Mouse (Mus musculus) liver, embryonic 16.5 days (tissue): ENCODE data around the gene Rhbdl1. TPM values are rescaled to one million over a fixed set of nuclear protein-coding genes. Genes with fewer than 3 reads are reported as not detected.

ENCODE experiments used
- ATAC-seq: fragments of 200-750 bp; cut with Nextera tagmentation; 2 replicates; pipeline ENCODE4 v1.8.0; 2017; ENCODE audit warnings: low read depth, mild to moderate bottlenecking, moderate number of reproducible peaks, moderate library complexity
- H3K27ac ChIP-seq: fragments of 300-500 bp; sonication (generic); 2 replicates; pipeline ENCODE4 v1.5.1; 2014; ENCODE audit warnings: mild to moderate bottlenecking, low read length
- H3K27me3 ChIP-seq: fragments of 300-500 bp; sonication (generic); 2 replicates; pipeline ENCODE4 v1.6.1; 2014; ENCODE audit warnings: low read depth, low read length, mixed read lengths; ENCODE audit not compliant: control insufficient read depth, insufficient read depth
- H3K36me3 ChIP-seq: fragments of 300-500 bp; sonication (generic); 2 replicates; pipeline ENCODE4 v1.6.1; 2014; ENCODE audit warnings: mild to moderate bottlenecking; ENCODE audit not compliant: control insufficient read depth, insufficient read depth
- H3K4me1 ChIP-seq: fragments of 300-500 bp; sonication (generic); 2 replicates; pipeline ENCODE4 v1.6.1; 2014; ENCODE audit warnings: low read depth, low read length, mixed read lengths; ENCODE audit not compliant: control insufficient read depth
- H3K4me2 ChIP-seq: fragments of 300-500 bp; sonication (generic); 2 replicates; pipeline ENCODE4 v1.6.1; 2014; ENCODE audit warnings: low read depth, low read length, mixed read lengths
- H3K4me3 ChIP-seq: fragments of 300-500 bp; sonication (generic); 2 replicates; pipeline ENCODE4 v1.5.1; 2014; ENCODE audit warnings: low read depth, mild to moderate bottlenecking, low read length
- H3K9ac ChIP-seq: fragments of 300-500 bp; sonication (generic); 2 replicates; pipeline ENCODE4 v1.6.1; 2014; ENCODE audit warnings: low read depth, low read length
- H3K9me3 ChIP-seq: fragments of 300-500 bp; sonication (generic); replicated peaks from 2 replicates; pipeline ENCODE4 v1.6.1; 2016; ENCODE audit warnings: low read length; ENCODE audit not compliant: control insufficient read depth
- WGBS: fragments of 180-500 bp; shearing (Covaris S2); extraction: QIAGEN DNeasy Blood & Tissue Kit; methylation state at CpG from one replicate; pipeline ENCODE4 v1.1.7; 2014; ENCODE audit not compliant: insufficient replicate concordance; 5-methylcytosine and 5-hydroxymethylcytosine counted together
- polyA plus RNA-seq: library from polyadenylated mRNA; unstranded; fragments of >200 nt; fragmentation: Nextera tagmentation; extraction: Ambion mirVana; gene quantifications from 2 replicates; pipeline ENCODE4 v1.2.1, GENCODE M21; 2015

Gene Rhbdl1
- 0.30 and 0.45 TPM in 2 replicates for polyA plus RNA-seq

- peaks cover 48% of the 10 kb centered on the region for H3K4me1 ChIP-seq
- no peaks in the 10 kb centered on the region for H3K27me3 ChIP-seq
- peaks cover 32% of the 10 kb centered on the region for H3K36me3 ChIP-seq
- no peaks in the 10 kb centered on the region for H3K9me3 ChIP-seq
- no peak for ATAC-seq
- peak within 1 kb of the TSS; percentile 56 for H3K9ac ChIP-seq
- H3K4me2 ChIP-seq, result peak within 1 kb of the TSS; percentile 66
- 0 out of 2 replicates have a peak within 1 kb of the TSS, but pooled peaks have one; percentile 9 for H3K27ac ChIP-seq
- 3% methylated on average over 29 of the region's 29 CpGs for WGBS
- peak within 1 kb of the TSS; percentile 36 for H3K4me3 ChIP-seq
Measured at GRCm38 (mm10) chr17:25837076-25837410, at the start of gene Rhbdl1. Gene Rhbdl1 (minus strand): TSS chr17:25837295.

DNA sequence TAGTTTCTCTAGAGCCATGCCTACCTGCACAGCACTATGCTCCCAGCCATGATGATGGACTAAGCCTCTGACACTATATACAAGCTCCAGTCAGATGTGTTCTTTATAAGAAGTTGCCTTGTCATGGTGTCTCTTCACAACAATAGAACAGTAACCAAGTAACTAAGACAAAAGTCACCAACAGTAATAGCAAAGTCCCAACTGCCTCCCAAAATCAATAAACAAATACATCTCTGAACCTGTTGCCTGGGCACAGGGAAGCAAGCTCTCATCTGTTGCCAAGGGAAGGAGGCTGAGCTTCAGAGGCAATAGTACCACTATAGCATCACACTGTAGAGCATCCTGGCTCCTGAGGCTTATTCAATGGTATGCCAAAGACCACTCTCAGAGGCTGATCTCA is 49.7 kb upstream of the Rhbdl1 start:
- no peak for ATAC-seq

DNA sequence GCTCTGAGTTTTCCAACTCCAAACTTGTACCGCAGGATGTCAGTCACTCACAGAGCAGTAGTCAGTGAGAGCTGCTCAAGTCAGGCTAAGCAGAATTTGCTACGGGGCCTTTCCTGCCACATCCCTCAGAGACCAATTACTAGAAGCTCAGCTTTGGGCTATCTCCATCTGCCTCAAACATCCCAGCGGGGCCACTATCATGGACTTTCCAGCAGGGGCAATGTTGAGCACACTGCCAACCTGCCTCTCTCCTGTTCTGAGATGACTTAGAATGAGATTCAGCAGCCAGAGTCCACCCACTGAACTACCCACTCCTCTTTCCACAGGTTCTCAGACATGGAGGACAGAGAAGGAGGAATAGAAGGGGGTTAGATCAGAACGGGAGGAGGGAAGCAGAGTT is 48.5 kb upstream of the Rhbdl1 start:
- Histone ChIP-seq H3K27me3 (no peaks in the 10 kb centered on the region), H3K9me3 (no peaks in the 10 kb centered on the region), H3K4me1 (peaks cover 21% of the 10 kb centered on the region), H3K4me2 (no peak overlapping the region), H3K27ac (no peak overlapping the region), H3K36me3 (peaks cover 5% of the 10 kb centered on the region), H3K4me3 (no peak overlapping the region), H3K9ac (no peak overlapping the region)
- ATAC-seq, result no peak
- WGBS, result 58% methylated on average over 4 of the region's 4 CpGs

More for the DNA sequence above, 49.7 kb upstream of the Rhbdl1 start:
- Histone ChIP-seq H3K4me1 (peaks cover 15% of the 10 kb centered on the region), H3K27me3 (no peaks in the 10 kb centered on the region), H3K27ac (no peak overlapping the region), H3K9me3 (no peaks in the 10 kb centered on the region), H3K4me3 (no peak overlapping the region), H3K36me3 (peaks cover 5% of the 10 kb centered on the region), H3K4me2 (no peak overlapping the region), H3K9ac (no peak overlapping the region)

GRCm38 (mm10) chr17:25883824-25884223 is 46.7 kb upstream of the Rhbdl1 start:
- Histone ChIP-seq H3K9ac (no peak overlapping the region), H3K4me1 (peaks cover 26% of the 10 kb centered on the region), H3K4me2 (no peak overlapping the region), H3K4me3 (no peak overlapping the region), H3K27ac (no peak overlapping the region), H3K36me3 (peaks cover 5% of the 10 kb centered on the region), H3K9me3 (no peaks in the 10 kb centered on the region), H3K27me3 (no peaks in the 10 kb centered on the region)
- WGBS, result 86% methylated on average over 3 of the region's 3 CpGs
- ATAC-seq, result no peak

DNA sequence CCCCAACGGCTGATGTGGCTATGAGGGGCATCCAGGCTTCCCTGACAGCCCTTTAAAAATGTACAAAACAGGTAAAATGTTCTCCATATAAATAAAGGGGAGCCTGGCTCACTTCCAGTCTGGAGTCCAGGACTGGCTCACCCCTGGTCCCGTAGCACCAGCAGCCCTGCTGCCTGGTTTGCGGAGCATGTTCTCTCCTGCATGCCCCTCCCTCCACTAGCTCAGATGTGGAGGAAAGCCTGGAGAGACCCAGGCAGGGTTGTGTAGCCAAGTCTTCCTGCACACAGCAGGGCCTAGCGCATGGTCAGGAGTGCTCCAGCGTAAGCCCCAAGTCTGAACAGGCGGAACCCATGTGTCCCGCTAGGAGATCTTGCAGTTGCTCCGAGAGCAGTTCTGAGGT is 46.2 kb upstream of the Rhbdl1 start:
- no peak overlapping the region for H3K9ac ChIP-seq
- 92% methylated on average over 8 of the region's 8 CpGs for WGBS
- peaks cover 5% of the 10 kb centered on the region for H3K36me3 ChIP-seq
- H3K27me3 ChIP-seq, result no peaks in the 10 kb centered on the region
- peaks cover 26% of the 10 kb centered on the region for H3K4me1 ChIP-seq
- no peak overlapping the region for H3K4me2 ChIP-seq
- no peak overlapping the region for H3K4me3 ChIP-seq
- ATAC-seq, result no peak
- H3K27ac ChIP-seq, result no peak overlapping the region
- H3K9me3 ChIP-seq, result no peaks in the 10 kb centered on the region

DNA sequence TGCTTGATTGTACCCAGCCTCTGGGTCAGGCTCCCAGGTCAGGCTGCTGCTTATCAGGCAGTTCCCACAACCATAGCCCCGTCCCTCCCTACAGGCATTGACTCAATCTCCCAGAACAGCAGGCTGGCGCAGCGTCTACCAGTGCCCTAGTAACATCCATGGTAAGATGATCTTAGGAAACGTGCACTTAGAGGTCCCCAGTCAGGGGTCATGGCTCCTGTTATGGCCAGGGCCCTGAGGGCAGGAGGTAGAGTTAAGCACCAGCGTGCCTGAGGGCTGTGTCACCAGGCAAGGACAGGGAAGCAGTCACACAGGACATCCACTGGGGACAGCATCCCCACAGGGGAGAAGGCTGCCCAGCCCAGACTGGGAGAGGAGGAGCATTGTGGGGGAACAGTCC is 45.2 kb upstream of the Rhbdl1 start:
- H3K9ac ChIP-seq, result no peak overlapping the region
- H3K27me3 ChIP-seq, result no peaks in the 10 kb centered on the region
- H3K4me1 ChIP-seq, result peaks cover 26% of the 10 kb centered on the region
- H3K4me3 ChIP-seq, result no peak overlapping the region
- H3K27ac ChIP-seq, result no peak overlapping the region
- H3K36me3 ChIP-seq, result peaks cover 5% of the 10 kb centered on the region
- no peak overlapping the region for H3K4me2 ChIP-seq
- 0 out of 2 replicates have a peak, but pooled peaks have one; percentile 13 for ATAC-seq
- WGBS, result 35% methylated on average over 5 of the region's 5 CpGs
- H3K9me3 ChIP-seq, result no peaks in the 10 kb centered on the region

GRCm38 (mm10) chr17:25881691-25882090 is 44.6 kb upstream of the Rhbdl1 start:
- H3K4me3 ChIP-seq, result no peak overlapping the region
- ATAC-seq, result no peak
- no peaks in the 10 kb centered on the region for H3K9me3 ChIP-seq
- no peak overlapping the region for H3K27ac ChIP-seq
- H3K4me2 ChIP-seq, result no peak overlapping the region
- WGBS, result 62% methylated on average over 4 of the region's 4 CpGs
- no peak overlapping the region for H3K9ac ChIP-seq
- no peaks in the 10 kb centered on the region for H3K27me3 ChIP-seq
- peaks cover 5% of the 10 kb centered on the region for H3K36me3 ChIP-seq
- peaks cover 25% of the 10 kb centered on the region for H3K4me1 ChIP-seq

GRCm38 (mm10) chr17:25880913-25881641 is 44.0 kb upstream of the Rhbdl1 start:
- Histone ChIP-seq H3K27ac (no peak overlapping the region), H3K4me3 (no peak overlapping the region), H3K4me1 (peaks cover 30% of the 10 kb centered on the region), H3K27me3 (no peaks in the 10 kb centered on the region), H3K9me3 (no peaks in the 10 kb centered on the region), H3K36me3 (peaks cover 5% of the 10 kb centered on the region), H3K9ac (no peak overlapping the region), H3K4me2 (no peak overlapping the region)
- no peak for ATAC-seq
- WGBS, result 36% methylated on average over 5 of the region's 5 CpGs

DNA sequence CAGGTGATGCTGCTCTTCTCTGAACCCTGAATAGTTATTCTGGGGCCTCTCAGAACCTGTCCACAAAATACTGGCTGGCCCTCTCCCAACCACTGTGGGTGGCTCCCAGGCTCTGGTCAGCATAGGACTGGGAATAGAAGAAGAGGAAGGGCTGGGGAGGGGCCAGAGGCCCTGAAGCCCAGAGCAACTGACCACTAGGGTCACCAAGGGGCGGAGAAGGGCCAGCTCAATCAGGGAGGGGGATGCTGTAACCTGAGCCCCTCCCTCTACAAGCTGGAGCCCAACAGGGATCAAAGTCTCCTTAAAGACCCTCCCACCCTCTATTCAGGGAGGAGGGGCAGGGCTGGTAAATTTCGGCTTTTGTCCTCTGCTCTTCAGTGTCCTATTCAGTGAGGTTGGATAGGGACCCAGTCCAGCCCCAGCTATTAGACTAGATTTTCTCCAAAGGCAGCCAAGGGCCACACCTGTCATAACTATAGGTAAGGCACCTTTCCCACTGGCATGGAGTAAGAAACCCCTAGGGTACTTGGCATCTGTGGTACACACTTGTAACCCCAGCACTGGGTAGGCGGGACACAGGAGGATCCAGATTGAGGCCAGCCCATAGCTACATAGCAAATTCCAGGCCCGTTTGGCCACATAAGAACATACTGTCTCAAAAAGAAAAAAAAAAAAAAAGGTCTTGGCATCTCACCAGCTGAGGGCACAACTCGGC is 43.3 kb upstream of the Rhbdl1 start, which contains the start of gene Wfikkn1:
Gene Wfikkn1, minus strand, starts transcription at position 663 of the 715 bp plus-strand sequence.
- peaks cover 34% of the 10 kb centered on the region for H3K4me1 ChIP-seq
- no peak within 1 kb of the TSS for H3K9ac ChIP-seq
- peaks cover 5% of the 10 kb centered on the region for H3K36me3 ChIP-seq
- peak; percentile 19 for ATAC-seq
- H3K27me3 ChIP-seq, result no peaks in the 10 kb centered on the region
- WGBS, result 62% methylated on average over 5 of the region's 5 CpGs
- H3K9me3 ChIP-seq, result no peaks in the 10 kb centered on the region
- H3K4me3 ChIP-seq, result no peak within 1 kb of the TSS
- no peak within 1 kb of the TSS for H3K4me2 ChIP-seq
- no peak within 1 kb of the TSS for H3K27ac ChIP-seq
